Mouse (Mus musculus): ENCODE results near the gene Cyp2w1.

DNA sequence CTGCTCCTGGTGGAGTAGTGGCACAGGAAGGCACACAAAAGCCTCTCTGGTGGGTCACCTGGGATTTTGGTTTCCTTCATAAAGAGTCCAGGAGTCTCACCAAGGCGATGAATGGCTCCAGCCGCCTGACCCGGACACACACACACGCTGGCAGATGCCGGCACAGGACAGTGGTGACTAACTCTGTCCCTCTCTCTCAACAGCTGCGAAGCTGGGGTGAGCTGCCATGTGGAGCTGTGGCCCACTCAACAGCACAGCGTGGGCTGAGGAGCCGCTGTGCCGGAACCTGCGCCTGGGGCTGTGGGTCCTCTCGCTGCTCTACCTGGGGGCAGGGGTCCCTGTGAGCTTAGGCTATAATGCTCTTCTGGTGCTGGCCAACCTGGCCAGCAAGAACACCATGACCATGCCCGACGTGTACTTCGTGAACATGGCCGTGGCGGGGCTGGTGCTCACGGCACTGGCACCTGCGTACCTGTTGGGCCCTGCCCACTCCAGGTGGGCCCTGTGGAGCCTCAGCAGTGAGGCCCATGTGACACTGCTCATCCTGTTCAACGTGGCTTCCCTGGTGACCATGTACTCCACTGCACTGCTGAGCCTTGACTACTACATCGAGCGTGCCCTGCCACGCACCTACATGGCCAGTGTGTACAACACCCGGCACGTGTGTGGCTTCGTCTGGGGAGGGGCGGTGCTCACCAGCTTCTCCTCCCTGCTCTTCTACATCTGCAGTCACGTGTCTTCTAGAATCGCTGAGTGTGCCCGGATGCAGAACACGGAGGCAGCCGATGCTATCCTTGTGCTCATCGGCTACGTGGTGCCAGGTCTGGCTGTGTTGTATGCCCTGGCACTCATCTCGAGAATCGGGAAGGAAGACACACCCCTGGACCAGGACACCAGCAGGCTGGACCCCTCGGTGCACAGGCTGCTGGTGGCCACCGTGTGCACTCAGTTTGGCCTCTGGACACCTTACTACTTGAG, 40.1 kb downstream of the Cyp2w1 start:
- no peak for TF ChIP-seq CTCF (IDR thresholded peaks at IDR 0.05; ENCODE audit: control insufficient read depth, insufficient read depth, insufficient replicate concordance, low read depth, low read length)
- TF ChIP-seq POLR2A (IDR thresholded peaks at IDR 0.05; ENCODE audit: control insufficient read depth, low read depth, low read length) = no peak

All from testis, adult 2 months (tissue).